ENCODE assay signal across 8 mouse cellular contexts in genomic region chr17:30612075-30612859, GRCm38 (mm10). TPM values are rescaled to one million over a fixed set of nuclear protein-coding genes. Genes with fewer than 3 reads are reported as not detected.
DNase-seq lines count a peak whose midpoint lies in the region; ATAC-seq and TF ChIP-seq lines count a peak whose summit lies in the region.

No protein-coding gene starts in this region.

- peaks cover 12% of the 10 kb centered on the region for H3K36me3 ChIP-seq in forebrain, embryonic 10.5 days (replicated peaks)
- H3K36me3 ChIP-seq in heart, embryonic 15.5 days, result no peaks in the 10 kb centered on the region
- H3K36me3 ChIP-seq in liver, embryonic 14.5 days (replicated peaks; ENCODE audit: control insufficient read depth, insufficient read depth, low read depth), result peaks cover 4% of the 10 kb centered on the region
- no peaks in the 10 kb centered on the region for H3K36me3 ChIP-seq in neural tube, embryonic 11.5 days (ENCODE audit: control insufficient read depth, insufficient read depth, low read length)
- H3K36me3 ChIP-seq in stomach, postnatal 0 days (ENCODE audit: control insufficient read depth, insufficient read depth, low read length), result no peaks in the 10 kb centered on the region

- DNase-seq in c-Kit-positive CD71-negative TER-119-negative erythroid progenitor cells, embryonic 14.5 days (ENCODE audit: low read depth), result peak; percentile 97
- peak; percentile 97 for DNase-seq in forebrain, embryonic 10.5 days (ENCODE audit: extremely low spot score, low spot score)
- DNase-seq in kidney, postnatal 25 days, result peak; percentile 100
- DNase-seq in liver, embryonic 14.5 days (ENCODE audit: low read depth in 3 of 3, low spot score in 3 of 3), result peak; percentile 88 to 92 (median 90)
- peak; percentile 95 for DNase-seq in neural tube, embryonic 11.5 days (ENCODE audit: low spot score)
- peak; percentile 99 for DNase-seq in stomach, postnatal 0 days (ENCODE audit: low spot score)

- WGBS in forebrain, embryonic 10.5 days, result under 1% methylated on average over 34 of the region's 34 CpGs
- WGBS in heart, embryonic 15.5 days, result under 1% methylated on average over 34 of the region's 34 CpGs
- WGBS in liver, embryonic 14.5 days (ENCODE audit: insufficient replicate concordance), result under 1% methylated on average over 34 of the region's 34 CpGs
- WGBS in neural tube, embryonic 11.5 days, result under 1% methylated on average over 33 of the region's 34 CpGs
- under 1% methylated on average over 34 of the region's 34 CpGs for WGBS in stomach, postnatal 0 days

- peaks cover 42% of the 10 kb centered on the region for H3K4me1 ChIP-seq in forebrain, embryonic 10.5 days
- H3K4me1 ChIP-seq in heart, embryonic 15.5 days (replicated peaks), result peaks cover 22% of the 10 kb centered on the region
- H3K4me1 ChIP-seq in liver, embryonic 14.5 days (replicated peaks; ENCODE audit: control insufficient read depth in 2 of 2, insufficient read depth in 2 of 2, low read length in 1 of 2), result peaks cover 60 to 67% of the 10 kb centered on the region in 2 experiments
- H3K4me1 ChIP-seq in neural tube, embryonic 11.5 days (ENCODE audit: control insufficient read depth, insufficient read depth, low read length), result peaks cover 5% of the 10 kb centered on the region
- H3K4me1 ChIP-seq in stomach, postnatal 0 days (replicated peaks; ENCODE audit: control insufficient read depth, insufficient read depth), result no peaks in the 10 kb centered on the region; the same call in none of the 2 replicates

- H3K9ac ChIP-seq in heart, embryonic 15.5 days, result peak overlapping the region; percentile 90
- H3K9ac ChIP-seq in liver, embryonic 14.5 days (replicated peaks), result peak overlapping the region; percentile 94
- H3K9ac ChIP-seq in neural tube, embryonic 11.5 days (ENCODE audit: low read length), result peak overlapping the region; percentile 79
- H3K9ac ChIP-seq in stomach, postnatal 0 days (ENCODE audit: low read length), result peak overlapping the region; percentile 86

- no peaks in the 10 kb centered on the region for H3K27me3 ChIP-seq in forebrain, embryonic 10.5 days (ENCODE audit: poor library complexity, severe bottlenecking)
- H3K27me3 ChIP-seq in heart, embryonic 15.5 days, result no peaks in the 10 kb centered on the region
- no peaks in the 10 kb centered on the region for H3K27me3 ChIP-seq in liver, embryonic 14.5 days (ENCODE audit: control insufficient read depth, insufficient read depth, low read length)
- H3K27me3 ChIP-seq in neural tube, embryonic 11.5 days (ENCODE audit: control insufficient read depth, insufficient read depth, low read length), result no peaks in the 10 kb centered on the region
- no peaks in the 10 kb centered on the region for H3K27me3 ChIP-seq in stomach, postnatal 0 days (ENCODE audit: control insufficient read depth, insufficient read depth, low read length)

- peak; percentile 56 for TF ChIP-seq CTCF in liver, embryonic 14.5 days (IDR thresholded peaks at IDR 0.05; ENCODE audit: low read depth)
- TF ChIP-seq CTCF in stomach, postnatal 0 days (IDR thresholded peaks at IDR 0.05; ENCODE audit: low read depth), result peak; percentile 57

- H3K4me2 ChIP-seq in heart, embryonic 15.5 days, result peak overlapping the region; percentile 59
- H3K4me2 ChIP-seq in liver, embryonic 14.5 days (ENCODE audit: low read depth), result peak overlapping the region; percentile 78
- peak overlapping the region; percentile 48 for H3K4me2 ChIP-seq in neural tube, embryonic 11.5 days (ENCODE audit: low read depth)
- peak overlapping the region; percentile 62 for H3K4me2 ChIP-seq in stomach, postnatal 0 days (replicated peaks; ENCODE audit: low read depth)

- no peak for TF ChIP-seq EP300 in liver, embryonic 14.5 days (IDR thresholded peaks at IDR 0.05; ENCODE audit: low read depth)
- no peak for TF ChIP-seq EP300 in stomach, postnatal 0 days (optimal IDR thresholded peaks at IDR 0.05)

- H3K4me3 ChIP-seq in forebrain, embryonic 10.5 days, result peak overlapping the region; percentile 76
- peak overlapping the region; percentile 85 for H3K4me3 ChIP-seq in heart, embryonic 15.5 days
- H3K4me3 ChIP-seq in liver, embryonic 14.5 days (ENCODE audit: insufficient read depth in 1 of 2, low read depth in 2 of 2, low read length in 2 of 2), result peak overlapping the region; percentile 68 to 89
- peak overlapping the region; percentile 65 for H3K4me3 ChIP-seq in neural tube, embryonic 11.5 days (ENCODE audit: low read depth, low read length)
- peak overlapping the region; percentile 67 for H3K4me3 ChIP-seq in stomach, postnatal 0 days (ENCODE audit: low read depth, low read length)

- H3K9me3 ChIP-seq in forebrain, embryonic 10.5 days, result no peaks in the 10 kb centered on the region
- no peaks in the 10 kb centered on the region for H3K9me3 ChIP-seq in heart, embryonic 15.5 days (replicated peaks)
- H3K9me3 ChIP-seq in liver, embryonic 14.5 days (ENCODE audit: control insufficient read depth, low read length), result no peaks in the 10 kb centered on the region
- no peaks in the 10 kb centered on the region for H3K9me3 ChIP-seq in neural tube, embryonic 11.5 days (ENCODE audit: control insufficient read depth, low read length)
- H3K9me3 ChIP-seq in stomach, postnatal 0 days (ENCODE audit: control insufficient read depth, low read length), result no peaks in the 10 kb centered on the region

- peak overlapping the region; percentile 96 for H3K27ac ChIP-seq in forebrain, embryonic 10.5 days
- H3K27ac ChIP-seq in heart, embryonic 15.5 days, result peak overlapping the region; percentile 97
- H3K27ac ChIP-seq in liver, embryonic 14.5 days, result peak overlapping the region; percentile 91
- peak overlapping the region; percentile 58; the same call in 1 of the 2 replicates for H3K27ac ChIP-seq in neural tube, embryonic 11.5 days (ENCODE audit: low read depth, low read length)
- peak overlapping the region; percentile 92 for H3K27ac ChIP-seq in stomach, postnatal 0 days (replicated peaks)

- ATAC-seq in CD4-positive, CD25-positive, alpha-beta regulatory T cell, adult 4 months, result peak; percentile 100
- ATAC-seq in heart, embryonic 15.5 days (replicated peaks; ENCODE audit: insufficient number of reproducible peaks, insufficient read depth, low FRiP score, low read depth), result peak; percentile 100
- peak; percentile 93 for ATAC-seq in liver, embryonic 14.5 days (ENCODE audit: insufficient read depth)
- peak; percentile 100 for ATAC-seq in neural tube, embryonic 11.5 days (ENCODE audit: insufficient read depth, low FRiP score, low TSS enrichment)
- ATAC-seq in stomach, postnatal 0 days (ENCODE audit: low FRiP score, low TSS enrichment), result peak; percentile 99

RNA-seq across cellular contexts. Expression of gene Dnah8, which starts 11.9 kb away (rescaled TPM):
- 10 to 100 TPM; 22.6 to 23.4 TPM for polyA plus RNA-seq in CD4-positive, CD25-positive, alpha-beta regulatory T cell, adult 4 months (2017; shearing (Covaris generic))
- 0.68 and 1.1 TPM in 2 replicates for polyA plus RNA-seq in forebrain, embryonic 10.5 days (2016; fragmentation: Nextera tagmentation; extraction: Ambion mirVana)
- 1.3 and 1.8 TPM in 2 replicates for polyA plus RNA-seq in heart, embryonic 15.5 days (2015; fragmentation: Nextera tagmentation; extraction: Ambion mirVana)
- polyA plus RNA-seq in liver, embryonic 14.5 days (2012; rRNA removed), result 1.1 and 1.8 TPM in 2 replicates
- 0.83 and 1.2 TPM in 2 replicates for polyA plus RNA-seq in liver, embryonic 14.5 days (2014; fragmentation: Nextera tagmentation; extraction: Ambion mirVana)
- 0.61 and 1.1 TPM in 2 replicates for polyA plus RNA-seq in neural tube, embryonic 11.5 days (2014; fragmentation: Nextera tagmentation; extraction: Ambion mirVana)
- polyA plus RNA-seq in stomach, postnatal 0 days (2015; fragmentation: Nextera tagmentation; extraction: Ambion mirVana), result 0.47 and 0.92 TPM in 2 replicates

RNA-seq across cellular contexts. Expression of gene Glo1, which starts 14.4 kb away (rescaled TPM):
- 100 to 1,000 TPM; 131 to 137 TPM for polyA plus RNA-seq in CD4-positive, CD25-positive, alpha-beta regulatory T cell, adult 4 months (2017; shearing (Covaris generic))
- 258 and 260 TPM in 2 replicates for polyA plus RNA-seq in forebrain, embryonic 10.5 days (2016; fragmentation: Nextera tagmentation; extraction: Ambion mirVana)
- polyA plus RNA-seq in heart, embryonic 15.5 days (2015; fragmentation: Nextera tagmentation; extraction: Ambion mirVana), result 175 and 196 TPM in 2 replicates
- polyA plus RNA-seq in liver, embryonic 14.5 days (2012; rRNA removed), result 98.1 and 103 TPM in 2 replicates
- polyA plus RNA-seq in liver, embryonic 14.5 days (2014; fragmentation: Nextera tagmentation; extraction: Ambion mirVana), result 273 and 280 TPM in 2 replicates
- polyA plus RNA-seq in neural tube, embryonic 11.5 days (2014; fragmentation: Nextera tagmentation; extraction: Ambion mirVana), result 211 and 214 TPM in 2 replicates
- polyA plus RNA-seq in stomach, postnatal 0 days (2015; fragmentation: Nextera tagmentation; extraction: Ambion mirVana), result 172 and 190 TPM in 2 replicates

RNA-seq across cellular contexts. Expression of gene Btbd9, which starts 36.0 kb away (rescaled TPM):
- 10 to 100 TPM; 58.9 to 82.9 TPM for polyA plus RNA-seq in CD4-positive, CD25-positive, alpha-beta regulatory T cell, adult 4 months (2017; shearing (Covaris generic))
- 54.8 and 57.8 TPM in 2 replicates for polyA plus RNA-seq in forebrain, embryonic 10.5 days (2016; fragmentation: Nextera tagmentation; extraction: Ambion mirVana)
- polyA plus RNA-seq in heart, embryonic 15.5 days (2015; fragmentation: Nextera tagmentation; extraction: Ambion mirVana), result 38.3 and 42.3 TPM in 2 replicates
- polyA plus RNA-seq in liver, embryonic 14.5 days (2012; rRNA removed), result 2.6 and 2.7 TPM in 2 replicates
- polyA plus RNA-seq in liver, embryonic 14.5 days (2014; fragmentation: Nextera tagmentation; extraction: Ambion mirVana), result 8.0 and 9.6 TPM in 2 replicates
- 56.5 and 60.6 TPM in 2 replicates for polyA plus RNA-seq in neural tube, embryonic 11.5 days (2014; fragmentation: Nextera tagmentation; extraction: Ambion mirVana)
- polyA plus RNA-seq in stomach, postnatal 0 days (2015; fragmentation: Nextera tagmentation; extraction: Ambion mirVana), result 32.9 and 34.6 TPM in 2 replicates

Comparison
In these comparisons a context has a peak if more than half of its experiments do, and no peak if none do; other contexts are left out.
1. Peak in every context shown above with its lines: DNase-seq, ATAC-seq, H3K4me3 ChIP-seq and H3K27ac ChIP-seq.